Mouse (Mus musculus): ENCODE results near the gene Bcl9. TPM values are rescaled to one million over a fixed set of nuclear protein-coding genes. Genes with fewer than 3 reads are reported as not detected.
A peak's percentile ranks its signal among the peaks of the same experiment; 100 is the strongest.

Gene Bcl9
- polyA plus RNA-seq, 1 experiment from 2014 or later: 31.4 TPM

DNA sequence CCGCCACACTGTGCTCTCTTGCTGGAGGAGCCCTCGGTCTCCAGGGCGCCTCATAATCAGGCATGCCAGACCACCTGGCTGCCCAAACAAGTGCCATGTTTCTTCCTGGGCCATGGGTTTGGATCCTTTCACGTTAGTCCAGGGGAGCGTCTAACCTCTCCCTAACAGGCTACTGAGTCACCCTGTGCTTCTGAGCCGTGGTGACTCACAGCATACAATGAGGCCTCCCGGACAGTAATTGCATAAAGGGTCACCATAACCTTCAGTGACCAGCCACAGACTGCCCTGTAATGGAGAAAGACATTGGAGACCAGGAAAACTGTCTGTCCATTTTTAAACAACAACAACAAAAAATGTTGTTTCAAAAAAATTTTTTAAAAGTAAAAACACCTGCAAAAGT, 2.7 kb upstream of the Bcl9 start:
- no peak for ATAC-seq (replicated peaks; ENCODE audit: extremely low read depth, insufficient read depth, low FRiP score)
- Histone ChIP-seq H3K27ac (ENCODE audit: low read length) (no peak overlapping the region), H3K4me2 (ENCODE audit: low read depth, low read length) (no peak overlapping the region), H3K9ac (ENCODE audit: low read length) (no peak overlapping the region), H3K4me3 (ENCODE audit: low read length) (no peak overlapping the region), H3K36me3 (ENCODE audit: control insufficient read depth, insufficient read depth) (no peaks in the 10 kb centered on the region), H3K9me3 (replicated peaks; ENCODE audit: control insufficient read depth, low read length) (peaks cover 3% of the 10 kb centered on the region; the same call in 1 of the 2 replicates), H3K4me1 (ENCODE audit: control insufficient read depth, insufficient read depth, low read length) (peaks cover 18% of the 10 kb centered on the region), H3K27me3 (ENCODE audit: control insufficient read depth, insufficient read depth, low read length) (no peaks in the 10 kb centered on the region)
- 87% methylated on average over 7 of the region's 7 CpGs for WGBS

GRCm38 (mm10) chr3:97299885-97300284, 2.2 kb upstream of the Bcl9 start:
- ATAC-seq (replicated peaks; ENCODE audit: extremely low read depth, insufficient read depth, low FRiP score): no peak
- Histone ChIP-seq H3K9ac (ENCODE audit: low read length) (no peak overlapping the region), H3K4me1 (ENCODE audit: control insufficient read depth, insufficient read depth, low read length) (peaks cover 22% of the 10 kb centered on the region), H3K9me3 (replicated peaks; ENCODE audit: control insufficient read depth, low read length) (peaks cover 3% of the 10 kb centered on the region; the same call in 1 of the 2 replicates), H3K36me3 (ENCODE audit: control insufficient read depth, insufficient read depth) (no peaks in the 10 kb centered on the region), H3K4me3 (ENCODE audit: low read length) (no peak overlapping the region), H3K4me2 (ENCODE audit: low read depth, low read length) (no peak overlapping the region), H3K27ac (ENCODE audit: low read length) (no peak overlapping the region), H3K27me3 (ENCODE audit: control insufficient read depth, insufficient read depth, low read length) (no peaks in the 10 kb centered on the region)

DNA sequence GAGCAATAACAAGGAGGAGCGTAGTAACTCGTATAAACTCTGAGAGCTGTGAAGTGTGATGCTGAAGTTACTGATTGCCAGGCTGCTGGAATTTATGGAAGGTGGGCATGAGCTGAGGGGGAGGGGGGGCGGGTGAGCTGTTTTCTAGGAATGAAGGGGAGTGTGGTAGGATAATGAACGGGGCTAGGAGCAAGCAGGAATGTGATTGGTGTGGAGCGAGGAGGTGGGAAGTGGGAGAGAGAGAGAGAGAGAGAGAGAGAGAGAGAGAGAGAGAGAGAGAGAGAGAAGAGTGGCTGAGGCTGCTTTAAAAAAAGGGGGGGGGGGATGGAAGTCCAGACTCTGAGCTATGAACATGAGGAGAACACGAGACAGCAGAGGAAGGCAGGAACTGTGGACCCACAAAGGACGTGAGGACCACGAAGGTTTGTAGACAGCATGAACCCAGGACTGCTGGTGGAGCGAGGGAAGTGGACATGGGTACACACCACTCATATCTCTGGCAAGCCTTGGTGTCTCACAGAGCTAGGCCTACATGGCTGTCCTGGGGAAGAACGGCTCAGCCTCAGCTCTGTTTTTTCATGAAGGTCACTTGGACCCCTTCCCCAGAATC, 1.2 kb upstream of the Bcl9 start:
- Histone ChIP-seq H3K27me3 (ENCODE audit: control insufficient read depth, insufficient read depth, low read length) (no peaks in the 10 kb centered on the region), H3K4me2 (ENCODE audit: low read depth, low read length) (peak overlapping the region; percentile 93), H3K27ac (ENCODE audit: low read length) (peak overlapping the region; percentile 97), H3K36me3 (ENCODE audit: control insufficient read depth, insufficient read depth) (no peaks in the 10 kb centered on the region), H3K4me3 (ENCODE audit: low read length) (peak overlapping the region; percentile 75), H3K9me3 (replicated peaks; ENCODE audit: control insufficient read depth, low read length) (peaks cover 3% of the 10 kb centered on the region; the same call in 1 of the 2 replicates), H3K9ac (ENCODE audit: low read length) (peak overlapping the region; percentile 95), H3K4me1 (ENCODE audit: control insufficient read depth, insufficient read depth, low read length) (peaks cover 23% of the 10 kb centered on the region)
- WGBS: 26% methylated on average over 10 of the region's 10 CpGs
- no peak for ATAC-seq (replicated peaks; ENCODE audit: extremely low read depth, insufficient read depth, low FRiP score)

DNA sequence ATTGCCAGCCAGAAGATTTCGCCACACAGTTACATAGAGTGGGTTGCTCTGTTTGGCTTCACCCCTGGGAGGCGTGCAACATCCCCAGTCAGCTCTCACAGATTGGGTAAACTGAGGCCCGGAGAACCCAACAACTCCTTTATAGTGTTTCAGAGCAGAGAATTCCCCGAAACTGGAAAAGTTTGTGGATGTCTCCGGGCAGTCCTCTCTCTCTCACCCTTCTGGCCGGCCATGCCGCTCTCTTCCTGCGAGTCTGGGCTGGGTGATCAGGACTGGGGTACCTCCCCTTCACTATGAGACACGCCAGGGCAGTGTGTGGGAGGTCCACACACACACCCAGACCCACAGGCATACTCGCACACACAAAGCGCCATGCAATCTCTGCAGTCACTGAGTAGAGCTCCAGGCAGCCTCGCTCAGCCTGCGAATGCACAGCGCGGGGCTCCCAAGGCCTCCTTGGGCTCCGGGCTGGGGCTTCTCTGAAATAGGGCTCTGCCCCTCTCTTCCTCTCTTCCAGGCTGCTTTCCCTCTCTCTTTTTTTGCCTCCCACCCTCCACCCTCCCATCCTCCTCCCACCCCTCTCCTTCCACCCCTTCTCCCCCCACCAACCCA, 670 bp downstream of the Bcl9 start:
- WGBS: 2% methylated on average over 16 of the region's 16 CpGs
- Histone ChIP-seq H3K36me3 (ENCODE audit: control insufficient read depth, insufficient read depth) (no peaks in the 10 kb centered on the region), H3K9me3 (replicated peaks; ENCODE audit: control insufficient read depth, low read length) (peaks cover 3% of the 10 kb centered on the region; the same call in 1 of the 2 replicates), H3K4me1 (ENCODE audit: control insufficient read depth, insufficient read depth, low read length) (peaks cover 23% of the 10 kb centered on the region), H3K27me3 (ENCODE audit: control insufficient read depth, insufficient read depth, low read length) (no peaks in the 10 kb centered on the region), H3K4me2 (ENCODE audit: low read depth, low read length) (peak overlapping the region; percentile 93), H3K4me3 (ENCODE audit: low read length) (peak overlapping the region; percentile 75), H3K27ac (ENCODE audit: low read length) (peak overlapping the region; percentile 97), H3K9ac (ENCODE audit: low read length) (peak overlapping the region; percentile 95)
- ATAC-seq (replicated peaks; ENCODE audit: extremely low read depth, insufficient read depth, low FRiP score): peak; percentile 50

- Histone ChIP-seq H3K27me3 (ENCODE audit: control insufficient read depth, insufficient read depth, low read length) (no peaks in the 10 kb centered on the region), H3K9me3 (replicated peaks; ENCODE audit: control insufficient read depth, low read length) (no peaks in the 10 kb centered on the region), H3K36me3 (ENCODE audit: control insufficient read depth, insufficient read depth) (no peaks in the 10 kb centered on the region), H3K4me2 (ENCODE audit: low read depth, low read length) (no peak overlapping the region), H3K27ac (ENCODE audit: low read length) (no peak overlapping the region), H3K9ac (ENCODE audit: low read length) (no peak overlapping the region), H3K4me1 (ENCODE audit: control insufficient read depth, insufficient read depth, low read length) (peaks cover 27% of the 10 kb centered on the region), H3K4me3 (ENCODE audit: low read length) (no peak overlapping the region)
- ATAC-seq (replicated peaks; ENCODE audit: extremely low read depth, insufficient read depth, low FRiP score): no peak
- WGBS: 69% methylated on average over 9 of the region's 9 CpGs
These were observed 3.4 kb downstream of the Bcl9 start for GRCm38 (mm10) chr3:97294334-97294733.

DNA sequence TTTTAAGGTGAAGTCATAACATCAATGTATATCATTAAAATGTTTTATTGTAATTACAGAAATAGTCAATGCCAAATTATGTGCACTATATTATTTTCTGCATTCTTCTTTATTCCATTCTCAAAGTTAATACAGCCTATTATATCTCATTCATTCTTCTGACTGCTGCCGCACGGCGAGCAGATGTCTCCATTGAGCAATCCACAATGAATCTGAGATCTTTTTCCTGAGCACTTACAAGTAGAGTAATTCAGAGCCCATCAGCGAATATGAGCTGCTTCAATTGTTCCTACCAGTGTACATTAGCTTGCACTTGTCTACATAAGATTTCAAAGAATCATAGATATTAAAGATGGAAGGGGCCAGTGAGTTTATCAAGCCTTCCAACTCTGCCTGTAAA, 12.8 kb downstream of the Bcl9 start:
- no peak for ATAC-seq (replicated peaks; ENCODE audit: extremely low read depth, insufficient read depth, low FRiP score)
- no peak overlapping the region for H3K4me2 ChIP-seq (ENCODE audit: low read depth, low read length)
- H3K4me1 ChIP-seq (ENCODE audit: control insufficient read depth, insufficient read depth, low read length): peaks cover 31% of the 10 kb centered on the region
- no peak overlapping the region for H3K27ac ChIP-seq (ENCODE audit: low read length)
- no peak overlapping the region for H3K9ac ChIP-seq (ENCODE audit: low read length)
- H3K36me3 ChIP-seq (ENCODE audit: control insufficient read depth, insufficient read depth): no peaks in the 10 kb centered on the region
- WGBS: 92% methylated on average over 4 of the region's 4 CpGs
- no peaks in the 10 kb centered on the region for H3K9me3 ChIP-seq (replicated peaks; ENCODE audit: control insufficient read depth, low read length)
- H3K27me3 ChIP-seq (ENCODE audit: control insufficient read depth, insufficient read depth, low read length): no peaks in the 10 kb centered on the region
- no peak overlapping the region for H3K4me3 ChIP-seq (ENCODE audit: low read length)

DNA sequence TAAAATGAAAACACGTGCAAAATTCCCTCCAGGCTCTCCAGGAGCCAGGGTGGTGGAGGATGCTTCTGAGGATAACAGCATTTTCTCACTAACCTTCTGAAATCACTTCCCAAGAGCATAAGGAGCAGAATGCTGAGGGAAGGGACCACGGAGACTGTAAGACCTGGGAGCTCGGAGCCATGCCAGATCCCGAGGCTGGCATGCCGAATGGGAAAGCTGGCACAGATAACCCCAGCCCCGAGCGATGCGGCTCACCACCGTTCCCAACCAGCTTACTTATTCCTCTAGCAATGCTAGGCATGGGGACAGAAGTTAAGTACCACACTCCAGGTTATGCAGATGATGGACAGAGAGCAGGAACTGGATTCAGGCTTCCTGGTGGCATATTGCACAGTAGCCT, 13.7 kb downstream of the Bcl9 start:
- Histone ChIP-seq H3K4me3 (ENCODE audit: low read length) (no peak overlapping the region), H3K27me3 (ENCODE audit: control insufficient read depth, insufficient read depth, low read length) (no peaks in the 10 kb centered on the region), H3K9me3 (replicated peaks; ENCODE audit: control insufficient read depth, low read length) (no peaks in the 10 kb centered on the region), H3K9ac (ENCODE audit: low read length) (no peak overlapping the region), H3K4me2 (ENCODE audit: low read depth, low read length) (no peak overlapping the region), H3K4me1 (ENCODE audit: control insufficient read depth, insufficient read depth, low read length) (peaks cover 28% of the 10 kb centered on the region), H3K36me3 (ENCODE audit: control insufficient read depth, insufficient read depth) (no peaks in the 10 kb centered on the region), H3K27ac (ENCODE audit: low read length) (no peak overlapping the region)
- no peak for ATAC-seq (replicated peaks; ENCODE audit: extremely low read depth, insufficient read depth, low FRiP score)
- WGBS: 73% methylated on average over 9 of the region's 9 CpGs

- H3K4me3 ChIP-seq (ENCODE audit: low read length): peak overlapping the region; percentile 9; the same call in 1 of the 2 replicates
- peaks cover 21% of the 10 kb centered on the region for H3K4me1 ChIP-seq (ENCODE audit: control insufficient read depth, insufficient read depth, low read length)
- peak overlapping the region; percentile 56 for H3K4me2 ChIP-seq (ENCODE audit: low read depth, low read length)
- WGBS: 46% methylated on average over 7 of the region's 7 CpGs
- no peaks in the 10 kb centered on the region for H3K36me3 ChIP-seq (ENCODE audit: control insufficient read depth, insufficient read depth)
- no peaks in the 10 kb centered on the region for H3K27me3 ChIP-seq (ENCODE audit: control insufficient read depth, insufficient read depth, low read length)
- 0 out of 2 replicates have a peak, but pooled peaks have one; percentile 41 for ATAC-seq (replicated peaks; ENCODE audit: extremely low read depth, insufficient read depth, low FRiP score)
- peak overlapping the region; percentile 18; the same call in 1 of the 2 replicates for H3K9ac ChIP-seq (ENCODE audit: low read length)
- H3K9me3 ChIP-seq (replicated peaks; ENCODE audit: control insufficient read depth, low read length): no peaks in the 10 kb centered on the region
- H3K27ac ChIP-seq (ENCODE audit: low read length): peak overlapping the region; percentile 71
These were observed 16.3 kb downstream of the Bcl9 start for GRCm38 (mm10) chr3:97281426-97281825.

DNA sequence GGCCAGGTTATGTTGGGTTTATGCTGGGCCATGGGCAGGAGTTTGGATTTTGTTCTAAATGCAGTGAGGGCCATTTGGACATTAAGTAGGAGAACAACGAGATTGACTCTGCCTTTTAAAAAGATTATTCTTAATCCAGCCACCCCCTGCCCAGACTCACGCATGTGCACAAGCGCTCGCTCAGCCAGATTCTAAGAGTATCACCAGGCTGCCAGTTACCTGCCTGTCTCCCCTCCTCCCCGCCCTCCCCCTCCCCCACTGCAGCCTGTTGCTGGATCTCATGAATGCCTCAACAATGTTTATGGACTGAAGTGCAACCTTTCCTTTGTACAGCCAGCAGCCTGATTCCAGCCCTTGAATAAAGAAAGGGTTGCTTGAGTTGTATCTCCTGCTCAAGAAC, 22.0 kb downstream of the Bcl9 start:
- no peaks in the 10 kb centered on the region for H3K36me3 ChIP-seq (ENCODE audit: control insufficient read depth, insufficient read depth)
- no peak overlapping the region for H3K4me3 ChIP-seq (ENCODE audit: low read length)
- H3K9ac ChIP-seq (ENCODE audit: low read length): no peak overlapping the region
- H3K9me3 ChIP-seq (replicated peaks; ENCODE audit: control insufficient read depth, low read length): no peaks in the 10 kb centered on the region
- ATAC-seq (replicated peaks; ENCODE audit: extremely low read depth, insufficient read depth, low FRiP score): no peak
- no peaks in the 10 kb centered on the region for H3K27me3 ChIP-seq (ENCODE audit: control insufficient read depth, insufficient read depth, low read length)
- H3K4me2 ChIP-seq (ENCODE audit: low read depth, low read length): peak overlapping the region; percentile 35; the same call in 1 of the 2 replicates
- H3K4me1 ChIP-seq (ENCODE audit: control insufficient read depth, insufficient read depth, low read length): peaks cover 20% of the 10 kb centered on the region
- 78% methylated on average over 5 of the region's 5 CpGs for WGBS
- H3K27ac ChIP-seq (ENCODE audit: low read length): peak overlapping the region; percentile 13

All from heart, embryonic 16.5 days (tissue).